Mouse (Mus musculus): ENCODE results near the gene Noct. TPM values are rescaled to one million over a fixed set of nuclear protein-coding genes. Genes with fewer than 3 reads are reported as not detected.

The Noct gene
- total and polyA plus RNA-seq, 3 experiments = 17.8 to 26.7 TPM; not detected in 1

DNA sequence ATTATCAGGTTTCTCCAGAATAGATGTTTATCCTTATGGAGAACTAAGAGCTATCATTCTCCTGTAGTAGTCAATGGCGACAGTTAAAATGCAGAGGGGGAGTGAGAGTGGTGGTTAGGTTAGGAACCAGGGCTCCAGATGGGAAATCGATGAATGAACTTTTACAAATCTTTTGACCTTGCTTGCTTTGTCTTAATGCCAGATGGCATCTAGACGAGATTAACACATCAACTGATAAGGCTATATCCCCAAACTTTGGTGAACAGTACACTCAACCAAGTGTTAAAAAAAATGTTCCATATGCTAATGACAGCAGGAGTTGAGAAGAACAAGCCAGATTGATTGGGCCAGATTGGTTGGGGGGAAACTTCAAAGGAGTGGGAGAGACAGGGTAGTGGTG is 5.0 kb downstream of the Noct start:
- 0 out of 2 replicates have a peak, but pooled peaks have one; percentile 24 for TF ChIP-seq GATA1 (IDR thresholded peaks at IDR 0.05; ENCODE audit: low read depth, low read length)
- no peak for TF ChIP-seq TAL1 (IDR thresholded peaks at IDR 0.05; ENCODE audit: low read length)
- TF ChIP-seq MYB (IDR thresholded peaks at IDR 0.05; ENCODE audit: low read depth, low read length) = no peak
- H3K27ac ChIP-seq (ENCODE audit: control insufficient read depth, low read depth, low read length) = peak overlapping the region; percentile 97
- peaks cover 54% of the 10 kb centered on the region for H3K79me2 ChIP-seq (ENCODE audit: control insufficient read depth, insufficient read depth, low read length, poor library complexity)
- H3K4me3 ChIP-seq (ENCODE audit: control insufficient read depth in 1 of 2, insufficient read depth in 1 of 2, low read depth in 2 of 2, low read length in 2 of 2) = no peak overlapping the region
- peaks cover 37 to 67% of the 10 kb centered on the region in 2 experiments for H3K4me1 ChIP-seq (ENCODE audit: control insufficient read depth in 1 of 2, insufficient read depth in 2 of 2, low read length in 2 of 2)
- no peaks in the 10 kb centered on the region for H3K9me3 ChIP-seq (replicated peaks; ENCODE audit: insufficient read depth, low read length)
- DNase-seq (ENCODE audit: low read depth, low spot score) = no peak
- H3K36me3 ChIP-seq (ENCODE audit: control insufficient read depth in 1 of 2, insufficient read depth in 2 of 2, low read length in 2 of 2) = peaks cover 0 to 76% of the 10 kb centered on the region in 2 experiments; a peak in 2 of 4 replicates
- H3K27me3 ChIP-seq (ENCODE audit: control insufficient read depth in 1 of 2, insufficient read depth in 2 of 2, low read length in 2 of 2) = no peaks in the 10 kb centered on the region
- H3K9ac ChIP-seq (ENCODE audit: control insufficient read depth, low read depth, low read length, poor library complexity, severe bottlenecking) = peak overlapping the region; percentile 0; the same call in 1 of the 2 replicates

GRCm38 (mm10) chr3:51230146-51230835 is 6.0 kb downstream of the Noct start:
- peak overlapping the region; percentile 58 for H3K9ac ChIP-seq (ENCODE audit: control insufficient read depth, low read depth, low read length, poor library complexity, severe bottlenecking)
- peaks cover 39 to 73% of the 10 kb centered on the region in 2 experiments for H3K4me1 ChIP-seq (ENCODE audit: control insufficient read depth in 1 of 2, insufficient read depth in 2 of 2, low read length in 2 of 2)
- H3K27ac ChIP-seq (ENCODE audit: control insufficient read depth, low read depth, low read length) = peak overlapping the region; percentile 97
- H3K36me3 ChIP-seq (ENCODE audit: control insufficient read depth in 1 of 2, insufficient read depth in 2 of 2, low read length in 2 of 2) = peaks cover 0 to 80% of the 10 kb centered on the region in 2 experiments; a peak in 2 of 4 replicates
- DNase-seq (ENCODE audit: low read depth, low spot score) = peak; percentile 88
- H3K79me2 ChIP-seq (ENCODE audit: control insufficient read depth, insufficient read depth, low read length, poor library complexity) = peaks cover 59% of the 10 kb centered on the region
- peak overlapping the region in 1 of 2 experiments; percentile 24; a peak in 2 of 4 replicates for H3K4me3 ChIP-seq (ENCODE audit: control insufficient read depth in 1 of 2, insufficient read depth in 1 of 2, low read depth in 2 of 2, low read length in 2 of 2)
- no peaks in the 10 kb centered on the region for H3K27me3 ChIP-seq (ENCODE audit: control insufficient read depth in 1 of 2, insufficient read depth in 2 of 2, low read length in 2 of 2)
- H3K9me3 ChIP-seq (replicated peaks; ENCODE audit: insufficient read depth, low read length) = no peaks in the 10 kb centered on the region
- TF ChIP-seq NELFE (IDR thresholded peaks at IDR 0.05; ENCODE audit: low read depth, low read length) (no peak), E2F4 (IDR thresholded peaks at IDR 0.05; ENCODE audit: borderline replicate concordance, low read depth, low read length) (no peak), RCOR1 (IDR thresholded peaks at IDR 0.05; ENCODE audit: low read depth, low read length) (peak; percentile 54), USF1 (IDR thresholded peaks at IDR 0.05; ENCODE audit: low read depth, low read length) (no peak), GATA1 (IDR thresholded peaks at IDR 0.05; ENCODE audit: low read depth, low read length) (peak; percentile 54), ZMIZ1 (IDR thresholded peaks at IDR 0.05; ENCODE audit: low read depth, low read length) (no peak), ZC3H11A (IDR thresholded peaks at IDR 0.05; ENCODE audit: low read depth, low read length) (no peak), BHLHE40 (IDR thresholded peaks at IDR 0.05; ENCODE audit: borderline replicate concordance, low read depth, low read length) (peak; percentile 51; the same call in 1 of the 2 replicates), MAFK (IDR thresholded peaks at IDR 0.05; ENCODE audit: borderline replicate concordance, low read depth, low read length) (no peak; the same call in 1 of the 2 replicates), POLR2AphosphoS2 (IDR thresholded peaks at IDR 0.05; ENCODE audit: low read length) (no peak), ETS1 (IDR thresholded peaks at IDR 0.05; ENCODE audit: low read depth, low read length) (peak; percentile 85), NRF1 (IDR thresholded peaks at IDR 0.05; ENCODE audit: insufficient read depth, low read depth, low read length, poor library complexity, severe bottlenecking) (no peak), CHD2 (IDR thresholded peaks at IDR 0.05; ENCODE audit: low read length) (no peak), ELF1 (IDR thresholded peaks at IDR 0.05; ENCODE audit: low read depth, low read length) (no peak), TAL1 (IDR thresholded peaks at IDR 0.05; ENCODE audit: low read length) (peak; percentile 88), KAT2A (conservative IDR thresholded peaks at IDR 0.05; ENCODE audit: low read depth, low read length) (no peak), USF2 (IDR thresholded peaks at IDR 0.05; ENCODE audit: borderline replicate concordance in 1 of 2, insufficient read depth in 1 of 2, low read depth in 1 of 2, low read length in 2 of 2) (no peak), MAX (IDR thresholded peaks at IDR 0.05; ENCODE audit: low read length) (peak; percentile 87), TCF12 (IDR thresholded peaks at IDR 0.05; ENCODE audit: low read depth, low read length) (peak; percentile 76), JUND (IDR thresholded peaks at IDR 0.05; ENCODE audit: low read depth, low read length) (no peak), MXI1 (IDR thresholded peaks at IDR 0.05; ENCODE audit: low read depth, low read length) (peak; percentile 91), POLR2A (IDR thresholded peaks at IDR 0.05; ENCODE audit: control insufficient read depth in 1 of 2, insufficient read depth in 1 of 2, low read depth in 1 of 2, low read length in 2 of 2, poor library complexity in 1 of 2) (no peak), EP300 (IDR thresholded peaks at IDR 0.05; ENCODE audit: low read depth in 1 of 2, low read length in 2 of 2) (peak; percentile 50 to 71), MAZ (IDR thresholded peaks at IDR 0.05; ENCODE audit: low read depth, low read length) (no peak), POLR2AphosphoS5 (IDR thresholded peaks at IDR 0.05; ENCODE audit: borderline replicate concordance, low read depth, low read length) (no peak), SIN3A (IDR thresholded peaks at IDR 0.05; ENCODE audit: low read length) (peak; percentile 77), MEF2A (IDR thresholded peaks at IDR 0.05; ENCODE audit: extremely low read depth, insufficient replicate concordance, low read depth, low read length, poor library complexity, severe bottlenecking) (no peak), CTCF (IDR thresholded peaks at IDR 0.05 in 2 of 3, conservative IDR thresholded peaks at IDR 0.05 in 1 of 3; ENCODE audit: control insufficient read depth in 1 of 3, insufficient read depth in 1 of 3, low read depth in 2 of 3, low read length in 3 of 3, poor library complexity in 1 of 3, severe bottlenecking in 1 of 3) (no peak), MYC (IDR thresholded peaks at IDR 0.05; ENCODE audit: low read depth, low read length) (peak; percentile 88)
